Mouse (Mus musculus): Measurements from ENCODE around the gene Cabp7.

DNA sequence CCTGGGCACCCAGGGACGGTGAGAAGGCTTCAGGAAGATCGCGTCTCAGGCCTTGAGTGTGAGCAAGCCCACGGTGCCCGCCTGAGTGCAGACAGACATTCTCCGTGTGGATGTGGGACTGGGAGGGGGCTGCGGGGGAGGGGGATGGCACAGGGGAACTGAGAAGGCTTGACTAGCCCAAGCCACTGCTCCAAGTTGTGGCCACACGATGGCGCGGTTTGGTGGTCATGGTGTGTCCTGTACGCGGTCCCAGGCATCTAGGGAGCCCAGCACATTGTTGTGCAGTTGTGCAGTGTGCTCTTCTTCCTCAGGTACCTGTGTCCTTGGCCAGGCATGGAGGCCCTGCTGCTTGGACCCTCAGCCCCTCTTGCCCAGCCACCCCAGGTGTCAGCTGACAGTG is 12.4 kb downstream of the Cabp7 start:
- no peak for TF ChIP-seq CTCF (IDR thresholded peaks at IDR 0.05; ENCODE audit: low read depth, low read length)
- no peak for TF ChIP-seq POLR2AphosphoS5 (IDR thresholded peaks at IDR 0.05; ENCODE audit: insufficient replicate concordance, low read depth, low read length)
- no peak for TF ChIP-seq TAL1 (conservative IDR thresholded peaks at IDR 0.05; ENCODE audit: low read depth, low read length)

Data from G1E (cell line).